Mouse (Mus musculus) stomach, postnatal 0 days (tissue): Measurements from ENCODE around the gene Gm16253. TPM values are rescaled to one million over a fixed set of nuclear protein-coding genes. Genes with fewer than 3 reads are reported as not detected.

ENCODE experiments used
- ATAC-seq: fragments of 200-750 bp; cut with Nextera tagmentation; 2 replicates; pipeline ENCODE4 v1.8.0; 2017; ENCODE audit not compliant: low FRiP score, low TSS enrichment
- DNase-seq: peaks from one replicate; pipeline ENCODE4 v3.0.0-alpha.2; 2016; ENCODE audit warnings: low spot score
- H3K27ac ChIP-seq: fragments of 300-500 bp; sonication (generic); replicated peaks from 2 replicates; pipeline ENCODE4 v1.5.1; 2014; ENCODE audit warnings: mild to moderate bottlenecking, control low read depth
- H3K27me3 ChIP-seq: fragments of 300-500 bp; sonication (generic); 2 replicates; pipeline ENCODE4 v1.6.1; 2014; ENCODE audit warnings: low read length; ENCODE audit not compliant: control insufficient read depth, insufficient read depth
- H3K36me3 ChIP-seq: fragments of 300-500 bp; sonication (generic); 2 replicates; pipeline ENCODE4 v1.6.1; 2014; ENCODE audit warnings: low read length, mixed read lengths; ENCODE audit not compliant: control insufficient read depth, insufficient read depth
- H3K4me1 ChIP-seq: fragments of 300-500 bp; sonication (generic); replicated peaks from 2 replicates; pipeline ENCODE4 v1.6.1; 2014; ENCODE audit warnings: antibody characterized with exemption; ENCODE audit not compliant: control insufficient read depth, insufficient read depth
- H3K4me2 ChIP-seq: fragments of 300-500 bp; sonication (generic); replicated peaks from 2 replicates; pipeline ENCODE4 v1.6.1; 2014; ENCODE audit warnings: low read depth, mild to moderate bottlenecking, control low read depth, moderate library complexity
- H3K4me3 ChIP-seq: fragments of 300-500 bp; sonication (generic); 2 replicates; pipeline ENCODE4 v1.5.1; 2014; ENCODE audit warnings: low read depth, low read length, control low read depth
- H3K9ac ChIP-seq: fragments of 300-500 bp; sonication (generic); 2 replicates; pipeline ENCODE4 v1.6.1; 2014; ENCODE audit warnings: mild to moderate bottlenecking, low read length, control low read depth, mixed read lengths
- H3K9me3 ChIP-seq: fragments of 300-500 bp; sonication (generic); 2 replicates; pipeline ENCODE4 v1.6.1; 2016; ENCODE audit warnings: low read length; ENCODE audit not compliant: control insufficient read depth
- CTCF ChIP-seq: IDR thresholded peaks from 2 replicates; pipeline ENCODE4 v1.5.1; 2016; ENCODE audit warnings: antibody characterized with exemption, low read depth, mild to moderate bottlenecking, moderate library complexity
- EP300 ChIP-seq: optimal IDR thresholded peaks from 2 replicates; pipeline ENCODE3; 2016; ENCODE audit warnings: antibody characterized with exemption
- WGBS: fragments of 180-500 bp; shearing (Covaris S2); extraction: QIAGEN DNeasy Blood & Tissue Kit; methylation state at CpG from one replicate; pipeline ENCODE4 v1.1.7; 2014; 5-methylcytosine and 5-hydroxymethylcytosine counted together
- polyA plus RNA-seq: library from polyadenylated mRNA; unstranded; fragments of >200 nt; fragmentation: Nextera tagmentation; extraction: Ambion mirVana; gene quantifications from 2 replicates; pipeline ENCODE4 v1.2.1, GENCODE M21; 2015

Gm16253 gene
- polyA plus RNA-seq, 1 experiment from 2014 or later: 0.18 TPM

DNA sequence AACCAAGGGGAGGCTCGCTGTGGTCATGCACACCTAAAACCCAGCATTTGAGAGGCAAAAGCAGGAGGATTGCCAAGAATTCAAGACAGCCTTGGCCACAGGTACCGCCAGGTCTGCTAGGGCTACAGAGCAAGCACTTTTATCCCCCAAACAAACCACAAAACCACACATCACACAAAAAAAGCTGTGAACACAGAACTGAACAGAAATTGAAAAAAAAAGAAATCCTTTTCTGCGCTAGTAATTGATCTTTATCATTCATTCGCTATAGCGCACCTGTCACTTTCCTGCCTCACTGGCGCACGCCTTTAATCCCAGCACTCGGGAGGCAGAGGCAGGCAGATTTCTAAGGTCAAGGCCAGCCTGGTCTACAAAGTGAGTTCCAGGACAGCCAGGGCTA, 13.5 kb upstream of the Gm16253 start:
- H3K4me3 ChIP-seq: no peak overlapping the region
- peak overlapping the region; percentile 87 for H3K27ac ChIP-seq
- no peaks in the 10 kb centered on the region for H3K27me3 ChIP-seq
- ATAC-seq: no peak
- TF ChIP-seq EP300 (no peak), CTCF (no peak)
- DNase-seq: peak; percentile 42
- no peak overlapping the region for H3K4me2 ChIP-seq
- H3K4me1 ChIP-seq: 0 out of 2 replicates have a peak, but pooled peaks cover 3% of the 10 kb centered on the region
- 83% methylated on average over 8 of the region's 8 CpGs for WGBS
- no peaks in the 10 kb centered on the region for H3K9me3 ChIP-seq
- peaks cover 23% of the 10 kb centered on the region for H3K36me3 ChIP-seq
- H3K9ac ChIP-seq: no peak overlapping the region

DNA sequence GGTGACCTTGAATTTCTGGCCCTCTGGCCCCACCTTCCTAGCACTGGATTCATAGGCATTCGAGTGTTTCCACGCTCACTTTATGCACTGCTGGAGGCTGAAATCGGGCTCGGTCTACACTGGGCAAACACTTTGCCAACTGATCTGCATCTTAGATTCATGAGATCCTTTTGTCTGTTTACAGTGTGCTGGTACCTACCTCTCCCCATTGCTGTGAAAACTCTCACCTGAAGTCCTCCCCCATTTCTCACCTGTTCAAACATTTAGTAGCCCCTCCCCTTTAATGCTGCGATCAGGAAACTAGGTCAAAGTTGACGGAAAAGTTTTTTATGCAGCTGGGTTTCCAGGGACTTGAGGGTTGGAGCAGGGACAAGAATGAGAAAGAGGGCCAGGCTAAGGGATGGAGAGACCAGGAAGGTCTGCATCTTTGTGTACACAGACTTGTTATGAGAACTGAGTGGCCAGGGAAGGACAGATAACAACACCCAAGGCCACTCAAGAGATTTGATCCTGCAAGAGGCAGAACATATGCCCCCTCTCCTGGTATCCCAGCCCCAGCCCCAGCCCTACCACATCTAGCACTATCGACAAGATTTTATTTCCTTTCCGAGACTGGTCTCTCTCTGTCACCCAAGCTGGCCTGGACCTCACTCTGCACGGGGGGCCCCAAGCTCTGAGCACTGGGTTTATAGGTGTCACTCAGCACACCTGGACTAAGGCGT, 12.7 kb upstream of the Gm16253 start:
- H3K36me3 ChIP-seq: peaks cover 23% of the 10 kb centered on the region
- no peaks in the 10 kb centered on the region for H3K27me3 ChIP-seq

DNA sequence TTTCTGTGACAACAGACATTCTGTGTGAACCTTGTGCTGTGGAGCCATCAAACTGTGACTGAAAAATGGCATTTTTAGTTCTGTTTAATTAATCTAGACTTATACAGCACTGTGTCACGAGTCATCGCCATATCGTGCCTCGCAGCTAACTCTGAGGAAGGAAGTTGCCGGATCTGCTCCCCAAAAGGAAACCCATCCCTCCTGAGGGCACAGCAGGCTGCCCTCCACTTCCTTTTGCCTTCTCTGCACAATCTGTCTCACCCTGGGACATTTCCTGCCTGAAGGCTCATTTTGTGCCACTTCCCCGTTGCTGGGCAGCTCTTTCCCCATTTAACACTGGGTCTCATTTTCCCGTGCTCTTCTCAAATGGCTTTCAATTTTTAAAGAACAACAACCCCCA, 12.2 kb upstream of the Gm16253 start:
- 34% methylated on average over 7 of the region's 7 CpGs for WGBS
- H3K27ac ChIP-seq: peak overlapping the region; percentile 87
- TF ChIP-seq CTCF (no peak), EP300 (no peak)
- H3K27me3 ChIP-seq: no peaks in the 10 kb centered on the region
- DNase-seq (peak; percentile 20), ATAC-seq (no peak)
- H3K9ac ChIP-seq: no peak overlapping the region
- H3K36me3 ChIP-seq: peaks cover 18% of the 10 kb centered on the region
- no peak overlapping the region for H3K4me2 ChIP-seq
- H3K4me3 ChIP-seq: no peak overlapping the region
- H3K4me1 ChIP-seq: 0 out of 2 replicates have a peak, but pooled peaks cover 3% of the 10 kb centered on the region
- H3K9me3 ChIP-seq: no peaks in the 10 kb centered on the region

More for the DNA sequence above, 12.7 kb upstream of the Gm16253 start:
- DNase-seq (peak; percentile 65), ATAC-seq (peak; percentile 50)
- WGBS: 26% methylated on average over 10 of the region's 10 CpGs
- no peak overlapping the region for H3K4me2 ChIP-seq
- TF ChIP-seq EP300 (no peak), CTCF (no peak)
- peak overlapping the region; percentile 87 for H3K27ac ChIP-seq
- H3K4me3 ChIP-seq: no peak overlapping the region
- H3K9ac ChIP-seq: no peak overlapping the region
- H3K4me1 ChIP-seq: 0 out of 2 replicates have a peak, but pooled peaks cover 3% of the 10 kb centered on the region
- no peaks in the 10 kb centered on the region for H3K9me3 ChIP-seq

DNA sequence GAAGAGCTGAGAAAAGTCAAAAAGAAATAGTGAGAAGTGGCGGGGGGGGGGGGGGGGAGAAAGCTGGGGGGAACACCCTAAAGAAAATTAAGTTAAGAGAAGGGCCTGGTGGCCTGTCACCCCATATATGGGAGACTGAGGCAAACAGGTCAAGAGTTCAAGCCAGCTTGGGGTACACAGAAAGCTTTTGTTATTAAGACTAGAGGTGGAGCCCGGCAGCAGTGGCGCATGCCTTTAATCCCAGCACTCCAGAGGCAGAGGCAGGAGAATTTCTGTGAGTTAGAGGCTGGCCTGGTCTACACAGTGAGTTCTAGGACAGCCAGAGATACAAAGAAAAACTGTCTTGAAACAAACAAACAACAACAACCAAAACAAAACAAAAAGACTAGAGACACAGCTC, 11.7 kb upstream of the Gm16253 start:
- H3K36me3 ChIP-seq: peaks cover 13% of the 10 kb centered on the region
- H3K4me2 ChIP-seq: no peak overlapping the region
- ATAC-seq (no peak), DNase-seq (no peak)
- H3K4me1 ChIP-seq: peaks cover 3% of the 10 kb centered on the region; the same call in 1 of the 2 replicates
- no peaks in the 10 kb centered on the region for H3K9me3 ChIP-seq
- 90% methylated on average over 2 of the region's 3 CpGs for WGBS
- no peak overlapping the region for H3K9ac ChIP-seq
- peak overlapping the region; percentile 87 for H3K27ac ChIP-seq
- no peak overlapping the region for H3K4me3 ChIP-seq
- no peaks in the 10 kb centered on the region for H3K27me3 ChIP-seq
- TF ChIP-seq CTCF (no peak), EP300 (no peak)

DNA sequence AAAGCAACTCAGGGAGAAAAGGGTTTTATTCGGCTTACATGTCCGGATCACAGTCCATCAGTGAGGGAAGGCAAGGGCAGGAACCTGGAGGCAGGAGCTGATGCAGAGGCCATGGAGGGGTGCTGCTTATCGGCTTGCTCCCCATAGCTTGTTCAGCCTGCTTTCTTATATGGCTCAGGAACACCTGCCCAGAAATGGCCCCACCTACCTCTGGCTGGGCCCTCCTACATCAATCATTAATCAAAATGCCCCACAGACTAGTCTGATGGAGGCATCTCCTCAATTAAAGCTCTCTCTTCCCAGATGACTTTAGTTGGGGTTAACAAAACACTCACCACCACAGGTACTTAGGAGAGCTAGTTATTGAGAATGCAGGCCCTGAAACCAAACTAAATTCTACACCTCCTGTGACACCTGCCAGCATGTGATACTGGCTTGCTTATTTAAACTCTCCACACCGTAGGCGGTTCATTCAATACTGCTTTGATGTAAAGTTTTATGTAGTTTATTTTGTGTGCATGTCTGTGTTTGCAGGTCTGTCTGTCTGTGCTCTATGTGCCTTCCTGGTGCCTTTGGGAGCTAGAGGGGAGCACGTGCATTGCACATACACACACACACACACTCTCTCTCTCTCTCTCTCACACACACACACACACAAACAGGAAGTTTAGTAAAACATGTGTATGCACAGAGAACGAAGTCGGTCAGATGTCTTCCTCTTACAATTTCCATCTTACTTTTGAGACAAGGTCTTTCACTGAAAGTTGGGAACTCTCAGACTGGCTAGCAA, 9.9 kb upstream of the Gm16253 start:
- ATAC-seq (no peak), DNase-seq (peak; percentile 51)
- TF ChIP-seq EP300 (no peak), CTCF (no peak)
- Histone ChIP-seq H3K9me3 (no peaks in the 10 kb centered on the region), H3K4me2 (no peak overlapping the region), H3K27me3 (no peaks in the 10 kb centered on the region), H3K36me3 (no peaks in the 10 kb centered on the region), H3K4me3 (no peak overlapping the region), H3K27ac (peak overlapping the region; percentile 40), H3K4me1 (peaks cover 3% of the 10 kb centered on the region; the same call in 1 of the 2 replicates), H3K9ac (no peak overlapping the region)
- 68% methylated on average over 8 of the region's 8 CpGs for WGBS
